Mouse (Mus musculus) forebrain, embryonic 12.5 days (tissue): Measurements from ENCODE around the gene Tceal3. TPM values are rescaled to one million over a fixed set of nuclear protein-coding genes. Genes with fewer than 3 reads are reported as not detected.
A peak's percentile ranks its signal among the peaks of the same experiment; 100 is the strongest.
"Not testable (repeated sequence)": the region's sequence is repeated elsewhere in the genome, so short reads cannot be mapped to it uniquely, and the experiment has no call there.

Source experiments
- ATAC-seq: fragments of 200-750 bp; cut with Nextera tagmentation; 2 replicates; pipeline ENCODE4 v1.8.0; 2017; ENCODE audit warnings: moderate TSS enrichment; ENCODE audit not compliant: low FRiP score
- H3K27ac ChIP-seq: fragments of 300-500 bp; sonication (generic); 2 replicates; pipeline ENCODE4 v1.5.1; 2016; ENCODE audit warnings: mild to moderate bottlenecking
- H3K27me3 ChIP-seq: fragments of 300-500 bp; sonication (generic); 2 replicates; pipeline ENCODE4 v1.6.1; 2016; ENCODE audit warnings: mild to moderate bottlenecking
- H3K36me3 ChIP-seq: fragments of 300-500 bp; sonication (generic); replicated peaks from 2 replicates; pipeline ENCODE4 v1.6.1; 2016; ENCODE audit warnings: mild to moderate bottlenecking
- H3K4me1 ChIP-seq: fragments of 300-500 bp; sonication (generic); 2 replicates; pipeline ENCODE4 v1.6.1; 2016
- H3K4me2 ChIP-seq: fragments of 300-500 bp; sonication (generic); 2 replicates; pipeline ENCODE4 v1.6.1; 2016; ENCODE audit warnings: mild to moderate bottlenecking, moderate library complexity
- H3K4me3 ChIP-seq: fragments of 300-500 bp; sonication (generic); replicated peaks from 2 replicates; pipeline ENCODE4 v1.5.1; 2016; ENCODE audit warnings: mild to moderate bottlenecking
- H3K9ac ChIP-seq: fragments of 300-500 bp; sonication (generic); 2 replicates; pipeline ENCODE4 v1.6.1; 2016; ENCODE audit warnings: mild to moderate bottlenecking
- H3K9me3 ChIP-seq: fragments of 300-500 bp; sonication (generic); 2 replicates; pipeline ENCODE4 v1.6.1; 2016
- WGBS: fragments of 180-500 bp; shearing (Covaris S2); methylation state at CpG from one replicate; pipeline ENCODE4 v1.1.7; 2016; 5-methylcytosine and 5-hydroxymethylcytosine counted together
- polyA plus RNA-seq: library from polyadenylated mRNA; unstranded; fragments of >200 nt; fragmentation: Nextera tagmentation; extraction: Ambion mirVana; gene quantifications from 2 replicates; pipeline ENCODE4 v1.2.1, GENCODE M21; 2016

Tceal3 gene
- polyA plus RNA-seq, 1 experiment from 2014 or later, result 29.2 TPM

- Histone ChIP-seq H3K9me3 (no peaks in the 10 kb centered on the region), H3K27ac (peak overlapping the region; percentile 88), H3K4me1 (no peaks in the 10 kb centered on the region), H3K9ac (peak overlapping the region; percentile 63), H3K36me3 (no peaks in the 10 kb centered on the region), H3K27me3 (0 out of 2 replicates have a peak, but pooled peaks cover 3% of the 10 kb centered on the region), H3K4me3 (peak overlapping the region; percentile 50), H3K4me2 (peak overlapping the region; percentile 56)
- 17% methylated on average over 14 of the region's 14 CpGs for WGBS
- peak; percentile 20; the same call in 1 of the 2 replicates for ATAC-seq
Measured at GRCm38 (mm10) chrX:136708782-136709181, 118.1 kb downstream of the Tceal3 start.

GRCm38 (mm10) chrX:136714742-136715474 lies 124.3 kb downstream of the Tceal3 start:
- H3K27ac ChIP-seq, H3K4me3 ChIP-seq, H3K4me2 ChIP-seq, H3K27me3 ChIP-seq, H3K9ac ChIP-seq, H3K4me1 ChIP-seq, H3K36me3 ChIP-seq, H3K9me3 ChIP-seq: not testable (repeated sequence)
- peak; percentile 92 for ATAC-seq
- WGBS, result 31% methylated on average over 3 of the region's 3 CpGs

Other genes with a start within 250 kb of the Tceal3 start
- not detected in 2 replicates for gene Kir3dl1, start 72.8 kb upstream of the Tceal3 start, polyA plus RNA-seq
- gene Kir3dl2, start 46.8 kb upstream of the Tceal3 start, polyA plus RNA-seq, result not detected in 2 replicates
- 11.3 and 11.9 TPM in 2 replicates for gene Tceal1, start 117.1 kb downstream of the Tceal3 start, polyA plus RNA-seq
- 561 and 566 TPM in 2 replicates for gene Morf4l2, start 152.8 kb downstream of the Tceal3 start, polyA plus RNA-seq
- gene Glra4, start 189.3 kb downstream of the Tceal3 start, polyA plus RNA-seq, result not detected in 2 replicates
- 9.2 and 9.5 TPM in 2 replicates for gene Plp1, start 231.8 kb downstream of the Tceal3 start, polyA plus RNA-seq